11 mouse cellular contexts compared by ENCODE assay signal in the genomic region with DNA sequence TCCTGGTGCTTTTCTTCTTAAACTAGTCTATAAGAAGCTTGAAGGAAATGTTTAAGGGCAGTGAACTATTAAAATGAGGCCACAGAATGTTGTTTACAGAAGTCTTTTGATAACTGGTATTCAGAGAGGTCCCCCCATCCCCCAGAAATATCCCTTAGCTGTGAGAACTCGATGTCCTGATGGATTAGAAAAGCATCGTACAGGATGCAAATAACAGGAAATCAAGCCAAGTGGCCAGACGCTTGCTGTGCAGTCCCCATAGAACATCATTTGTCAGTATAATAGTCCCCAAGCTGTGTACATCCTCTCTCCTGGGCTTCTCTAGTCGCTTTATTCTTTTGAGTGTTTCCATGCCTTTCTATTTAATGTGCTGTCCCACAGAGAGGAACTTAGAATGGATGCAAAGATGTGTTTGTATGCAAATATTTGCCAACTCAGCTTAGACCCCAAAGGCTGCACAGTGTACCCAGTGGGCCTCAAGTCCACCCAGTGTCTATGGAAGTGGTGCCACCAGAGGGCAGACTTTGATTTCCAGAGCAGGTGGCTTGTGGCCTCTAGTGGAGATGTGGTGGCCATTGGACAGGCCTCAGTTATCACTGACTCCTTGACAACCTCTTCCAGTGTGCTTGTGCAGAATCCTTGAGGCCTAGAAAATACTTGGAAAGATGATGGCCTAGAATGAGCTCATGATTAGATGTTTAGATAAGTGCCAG. TPM values are rescaled to one million over a fixed set of nuclear protein-coding genes. Genes with fewer than 3 reads are reported as not detected.
DNase-seq lines count a peak whose midpoint lies in the region; ATAC-seq and TF ChIP-seq lines count a peak whose summit lies in the region.
"Had no signal": no experiment of that assay in that cellular context is flagged by ENCODE, and none has a peak within 500 bp of the region (broad histone marks: within the 10 kb centered on the region; RNA-seq: fewer than 3 reads in every experiment).

No protein-coding gene starts in this region.

- no peak overlapping the region for H3K4me3 ChIP-seq in heart, postnatal 0 days (ENCODE audit: low read depth, low read length)
- H3K4me3 ChIP-seq in liver, postnatal 0 days (ENCODE audit: low read depth, low read length), result no peak overlapping the region
- H3K4me3 ChIP-seq in liver, embryonic 11.5 days (ENCODE audit: low read depth, low read length), result no peak overlapping the region
- H3K4me3 ChIP-seq: heart, embryonic 15.5 days; liver, embryonic 13.5 days had no signal

- TF ChIP-seq EP300 in heart, postnatal 0 days (IDR thresholded peaks at IDR 0.05; ENCODE audit: low read depth), result no peak
- TF ChIP-seq EP300 in liver, postnatal 0 days (IDR thresholded peaks at IDR 0.05; ENCODE audit: low read depth), result peak; percentile 77

- peak; percentile 28; the same call in 1 of the 2 replicates for TF ChIP-seq CTCF in heart, postnatal 0 days (IDR thresholded peaks at IDR 0.05; ENCODE audit: low read depth)
- peak; percentile 53 for TF ChIP-seq CTCF in liver, postnatal 0 days (IDR thresholded peaks at IDR 0.05; ENCODE audit: low read depth)

- peaks cover 22% of the 10 kb centered on the region for H3K4me1 ChIP-seq in heart, postnatal 0 days (ENCODE audit: control insufficient read depth, insufficient read depth)
- peaks cover 19% of the 10 kb centered on the region for H3K4me1 ChIP-seq in liver, postnatal 0 days (ENCODE audit: insufficient read depth)
- no peaks in the 10 kb centered on the region for H3K4me1 ChIP-seq in liver, embryonic 11.5 days (replicated peaks; ENCODE audit: control insufficient read depth, insufficient read depth, low read length)

- no peak for DNase-seq in heart, postnatal 0 days (ENCODE audit: low spot score)
- DNase-seq in heart, adult 18-20 months, result no peak
- no peak for DNase-seq in liver, postnatal 0 days
- no peak for DNase-seq in liver, embryonic 11.5 days (ENCODE audit: low spot score)
- DNase-seq in MN1 (ENCODE audit: low spot score), result peak; percentile 21
- no peak for DNase-seq in urinary bladder, postnatal 14 days (ENCODE audit: low spot score)
- DNase-seq: liver, embryonic 13.5 days; thymus, postnatal 25 days had no signal

- no peak; the same call in 1 of the 2 replicates for ATAC-seq in heart, postnatal 0 days (ENCODE audit: insufficient read depth, low read depth)
- ATAC-seq in liver, postnatal 0 days, result no peak
- ATAC-seq in liver, embryonic 11.5 days (replicated peaks; ENCODE audit: low FRiP score), result no peak
- ATAC-seq in megakaryocyte-erythroid progenitor cell, adult 5-6 weeks (replicated peaks; ENCODE audit: low FRiP score, low TSS enrichment, poor library complexity, severe bottlenecking), result 0 out of 2 replicates have a peak, but pooled peaks have one; percentile 63
- no peak for ATAC-seq in granulocyte monocyte progenitor cell, adult 5-6 weeks (replicated peaks; ENCODE audit: poor library complexity, severe bottlenecking)

- H3K27ac ChIP-seq in heart, postnatal 0 days (ENCODE audit: low read depth), result no peak overlapping the region
- H3K27ac ChIP-seq in liver, postnatal 0 days (ENCODE audit: low read depth), result no peak overlapping the region; the same call in 1 of the 2 replicates
- H3K27ac ChIP-seq in liver, embryonic 11.5 days (ENCODE audit: low read depth, low read length), result no peak overlapping the region
- H3K27ac ChIP-seq: heart, embryonic 15.5 days; liver, embryonic 13.5 days had no signal

- H3K36me3 ChIP-seq in heart, postnatal 0 days (replicated peaks; ENCODE audit: control insufficient read depth, insufficient read depth, low read length), result no peaks in the 10 kb centered on the region
- no peaks in the 10 kb centered on the region for H3K36me3 ChIP-seq in liver, postnatal 0 days (replicated peaks; ENCODE audit: insufficient read depth, low read length)
- no peaks in the 10 kb centered on the region for H3K36me3 ChIP-seq in liver, embryonic 11.5 days (ENCODE audit: control insufficient read depth, insufficient read depth, low read length)
- H3K36me3 ChIP-seq: heart, embryonic 15.5 days; liver, embryonic 13.5 days had no signal

- H3K4me2 ChIP-seq in heart, postnatal 0 days (ENCODE audit: low read depth, low read length), result no peak overlapping the region
- no peak overlapping the region for H3K4me2 ChIP-seq in liver, postnatal 0 days (ENCODE audit: low read depth, low read length)
- no peak overlapping the region for H3K4me2 ChIP-seq in liver, embryonic 11.5 days
- H3K4me2 ChIP-seq: heart, embryonic 15.5 days; liver, embryonic 13.5 days had no signal

- 62% methylated on average over 4 of the region's 4 CpGs for WGBS in heart, postnatal 0 days
- 57% methylated on average over 4 of the region's 4 CpGs for WGBS in liver, postnatal 0 days (ENCODE audit: insufficient replicate concordance)
- 72% methylated on average over 4 of the region's 4 CpGs for WGBS in liver, embryonic 11.5 days

- H3K9ac ChIP-seq in heart, postnatal 0 days (replicated peaks; ENCODE audit: low read depth, low read length), result no peak overlapping the region
- no peak overlapping the region for H3K9ac ChIP-seq in liver, postnatal 0 days (replicated peaks)
- no peak overlapping the region for H3K9ac ChIP-seq in liver, embryonic 11.5 days (ENCODE audit: low read depth, low read length)
- H3K9ac ChIP-seq: heart, embryonic 15.5 days; liver, embryonic 13.5 days had no signal

- no peaks in the 10 kb centered on the region for H3K9me3 ChIP-seq in heart, postnatal 0 days (replicated peaks; ENCODE audit: control insufficient read depth, low read length)
- no peaks in the 10 kb centered on the region for H3K9me3 ChIP-seq in liver, postnatal 0 days (ENCODE audit: low read length)
- no peaks in the 10 kb centered on the region for H3K9me3 ChIP-seq in liver, embryonic 11.5 days (ENCODE audit: control insufficient read depth, low read length)
- H3K9me3 ChIP-seq: heart, embryonic 15.5 days; liver, embryonic 13.5 days had no signal

- no peaks in the 10 kb centered on the region for H3K27me3 ChIP-seq in heart, postnatal 0 days (ENCODE audit: control insufficient read depth, insufficient read depth, low read length)
- H3K27me3 ChIP-seq in liver, postnatal 0 days (ENCODE audit: insufficient read depth, low read length), result no peaks in the 10 kb centered on the region
- H3K27me3 ChIP-seq in liver, embryonic 11.5 days (replicated peaks; ENCODE audit: control insufficient read depth, insufficient read depth, low read length), result no peaks in the 10 kb centered on the region
- H3K27me3 ChIP-seq: heart, embryonic 15.5 days; liver, embryonic 13.5 days had no signal

RNA-seq across cellular contexts. Expression of a gene that starts 22.4 kb away (rescaled TPM):
- total RNA-seq in heart, postnatal 0 days (2014; rRNA removed; ENCODE audit: low replicate concordance), result 23.5 and 58.4 TPM in 2 replicates
- 25.9 and 33.1 TPM in 2 replicates for polyA plus RNA-seq in heart, postnatal 0 days (2015; fragmentation: Nextera tagmentation; extraction: Ambion mirVana)
- 10 to 100 TPM; 54.7 to 58.6 TPM for total RNA-seq in heart, adult 18-20 months (2021)
- 39.7 and 47.8 TPM in 2 replicates for polyA plus RNA-seq in liver, postnatal 0 days (2015; fragmentation: Nextera tagmentation; extraction: Ambion mirVana)
- 3.9 and 4.1 TPM in 2 replicates for polyA plus RNA-seq in liver, embryonic 11.5 days (2014; fragmentation: Nextera tagmentation; extraction: Ambion mirVana)
- 4.5 and 14.8 TPM in 2 replicates for total RNA-seq in megakaryocyte-erythroid progenitor cell, adult 5-6 weeks (2014; fragmentation: Nextera tagmentation)
- total RNA-seq in megakaryocyte-erythroid progenitor cell, adult 5-6 weeks (2017), result 2.8 and 9.7 TPM in 2 replicates
- not detected in 2 replicates for total RNA-seq in granulocyte monocyte progenitor cell, adult 5-6 weeks (2014; fragmentation: Nextera tagmentation)
- not detected in 2 replicates for total RNA-seq in granulocyte monocyte progenitor cell, adult 5-6 weeks (2017)
